In genomic region chr16:5817166-5817565, GRCm38 (mm10) we compare ENCODE assay signal across 17 mouse cellular contexts.
"Had no signal": no experiment of that assay in that cellular context is flagged by ENCODE, and none has a peak within 500 bp of the region (broad histone marks: within the 10 kb centered on the region; RNA-seq: fewer than 3 reads in every experiment).

No protein-coding gene starts in this region.

- H3K27ac ChIP-seq: kidney, postnatal 0 days; limb, embryonic 15.5 days; liver, embryonic 12.5 days; midbrain, embryonic 10.5 days; neural tube, embryonic 12.5 days had no signal

- H3K4me1 ChIP-seq: limb, embryonic 15.5 days; liver, embryonic 12.5 days; neural tube, embryonic 12.5 days had no signal

- H3K9ac ChIP-seq: limb, embryonic 15.5 days; liver, embryonic 12.5 days; lung, embryonic 14.5 days; neural tube, embryonic 12.5 days had no signal

- H3K27me3 ChIP-seq: limb, embryonic 15.5 days; liver, embryonic 12.5 days; neural tube, embryonic 12.5 days had no signal

- H3K4me3 ChIP-seq: limb, embryonic 15.5 days; liver, embryonic 12.5 days; midbrain, embryonic 10.5 days; myocyte; neural tube, embryonic 12.5 days had no signal

- DNase-seq: kidney, adult 9 months; kidney, postnatal 36 days; layer of hippocampus, adult 9-11 months; layer of hippocampus, postnatal 36 days; lung, embryonic 14.5 days; lung, postnatal 10 days; lung, postnatal 4 days; retina, postnatal 1 day; right cerebral cortex, postnatal 4 days; spleen, adult 18-20 months; thymus, postnatal 4 days had no signal

- H3K36me3 ChIP-seq: limb, embryonic 15.5 days; liver, embryonic 12.5 days; midbrain, embryonic 10.5 days; neural tube, embryonic 12.5 days had no signal

- H3K9me3 ChIP-seq: limb, embryonic 15.5 days; liver, embryonic 12.5 days; midbrain, embryonic 10.5 days; neural tube, embryonic 12.5 days had no signal
